Mouse (Mus musculus) testis, postnatal 10 days (tissue): ENCODE data around the gene Cops7a.

Experiments used
- DNase-seq: peaks from one replicate; pipeline ENCODE4 v3.0.0; 2021; ENCODE audit warnings: low spot score

Cops7a gene

DNA sequence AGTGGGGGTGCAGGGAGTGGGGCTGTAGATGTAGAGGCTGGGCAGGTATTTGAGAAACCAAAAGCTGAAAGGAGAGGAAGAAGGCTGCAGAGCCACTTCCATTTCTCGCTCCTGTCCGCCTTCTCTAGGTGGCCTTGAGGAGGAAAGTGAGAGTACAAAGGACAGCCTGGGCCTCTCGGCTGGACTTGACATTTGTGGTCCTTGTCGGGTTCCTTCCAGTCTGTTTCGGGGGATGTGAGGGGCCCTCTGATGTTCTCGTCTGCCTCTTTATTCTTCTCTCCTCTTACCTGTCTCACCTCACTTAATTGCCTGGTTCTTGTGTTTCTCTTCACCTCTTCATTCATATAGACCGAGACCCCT, 47.0 kb downstream of the Cops7a start:
- no peak for DNase-seq

GRCm38 (mm10) chr6:124917518-124918330, 47.6 kb downstream of the Cops7a start:
- DNase-seq, result peak; percentile 92

DNA sequence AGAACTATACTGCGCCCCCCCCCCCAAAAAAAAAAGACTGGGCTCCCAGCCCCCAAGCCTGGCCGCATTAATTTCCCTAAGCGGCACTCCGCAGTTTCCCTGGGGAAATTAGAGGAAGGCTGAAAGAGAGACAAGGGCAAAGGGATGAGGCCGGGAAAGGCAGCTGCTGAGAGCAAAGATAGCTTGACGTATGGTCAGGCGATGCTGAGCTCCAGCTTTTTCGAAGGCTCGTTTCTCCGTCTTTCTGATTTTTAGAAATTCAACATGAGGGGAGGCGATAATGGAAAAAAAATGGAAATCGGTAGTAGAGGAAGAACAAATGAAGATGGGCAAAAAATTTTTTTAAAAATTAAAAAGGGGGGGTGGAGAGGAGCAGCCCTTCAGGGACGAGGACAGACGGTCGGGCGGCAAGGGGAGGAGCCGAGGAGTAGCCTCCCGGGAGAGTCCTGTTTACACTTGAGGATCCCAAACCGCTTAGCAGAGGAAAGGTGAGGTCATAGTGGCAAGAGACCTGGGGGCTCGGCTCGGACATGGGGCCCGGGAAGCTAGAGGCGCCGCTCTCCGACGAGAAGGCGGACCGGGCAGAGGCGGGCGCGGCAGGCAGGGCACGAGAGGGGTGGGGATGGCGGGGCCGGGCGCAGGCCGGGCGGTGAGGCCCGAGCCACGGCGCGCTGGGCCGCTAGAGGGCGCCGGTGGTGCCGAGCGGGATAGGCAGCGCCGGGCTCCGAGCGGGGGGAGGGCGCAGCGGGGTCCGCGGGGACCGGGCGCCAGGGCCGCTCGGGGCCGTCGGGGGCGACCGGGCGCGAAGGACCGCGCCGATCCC, 48.4 kb downstream of the Cops7a start:
- peak; percentile 98 for DNase-seq

GRCm38 (mm10) chr6:124915942-124916694, 49.2 kb downstream of the Cops7a start:
- no peak for DNase-seq

DNA sequence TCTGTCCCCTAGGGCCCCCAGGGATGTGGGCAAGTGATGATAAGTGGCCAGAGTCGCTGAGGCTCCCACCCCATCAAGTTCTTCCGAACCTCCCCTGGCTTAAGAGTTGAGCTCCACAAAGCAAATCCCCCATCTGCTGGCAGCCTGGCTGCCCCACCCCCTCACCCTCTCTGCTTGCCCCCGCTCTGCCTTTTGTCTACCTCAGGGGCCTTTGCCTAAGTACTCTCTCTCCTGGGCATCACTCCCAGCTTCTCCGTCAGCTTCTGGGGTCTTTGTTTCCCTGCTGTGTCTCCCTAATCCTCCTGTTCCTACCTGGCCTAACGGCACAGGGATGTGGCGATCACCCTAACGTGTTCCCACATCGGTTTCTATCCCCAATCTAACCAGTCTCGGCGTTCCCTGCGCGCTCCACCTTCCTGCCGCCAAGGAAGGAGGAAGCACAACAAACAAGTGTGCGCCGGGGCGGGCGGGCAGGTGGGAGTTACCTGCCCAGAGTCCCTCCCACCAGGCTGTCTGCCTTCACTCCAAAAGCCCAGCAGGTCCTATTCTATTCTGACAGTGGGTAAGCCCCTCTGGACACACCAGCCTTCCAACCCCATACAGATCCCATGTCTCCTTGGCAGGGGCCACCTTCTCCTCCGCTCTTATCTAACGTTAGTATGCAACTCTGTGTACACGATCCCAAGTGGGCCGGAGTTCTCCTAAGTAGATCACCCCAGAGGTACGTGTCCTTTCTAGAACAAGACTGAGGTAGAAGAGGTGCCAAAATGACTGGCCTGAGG, 50.0 kb downstream of the Cops7a start:
- DNase-seq, result no peak

DNA sequence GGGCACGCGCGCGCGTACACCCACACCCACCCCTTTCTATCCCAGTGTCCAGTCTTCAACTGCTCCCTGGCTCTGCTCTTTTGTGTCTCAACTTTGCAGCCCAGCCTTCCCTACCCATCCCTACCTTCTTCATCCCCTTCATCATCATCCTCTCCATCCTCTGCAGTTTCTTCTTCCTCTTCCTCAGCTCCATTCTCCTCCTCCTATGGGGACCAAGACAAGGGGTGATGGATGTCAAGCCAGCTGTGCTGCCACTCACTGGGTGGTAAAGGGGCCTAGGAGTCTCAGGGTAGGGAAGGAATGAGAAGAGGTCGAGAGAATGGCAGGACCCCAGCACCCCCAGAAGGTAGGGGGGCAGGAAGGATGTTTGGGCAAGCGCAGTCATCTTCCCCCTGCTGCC, 50.8 kb downstream of the Cops7a start:
- no peak for DNase-seq

GRCm38 (mm10) chr6:124913721-124914285, 51.5 kb downstream of the Cops7a start:
- no peak for DNase-seq

GRCm38 (mm10) chr6:124913214-124913613, 52.1 kb downstream of the Cops7a start:
- DNase-seq, result no peak

GRCm38 (mm10) chr6:124911533-124912218, 53.7 kb downstream of the Cops7a start, which contains the start of gene Lag3:
TSS of gene Lag3 (minus strand) at chr6:124911705.
- no peak for DNase-seq

DNA sequence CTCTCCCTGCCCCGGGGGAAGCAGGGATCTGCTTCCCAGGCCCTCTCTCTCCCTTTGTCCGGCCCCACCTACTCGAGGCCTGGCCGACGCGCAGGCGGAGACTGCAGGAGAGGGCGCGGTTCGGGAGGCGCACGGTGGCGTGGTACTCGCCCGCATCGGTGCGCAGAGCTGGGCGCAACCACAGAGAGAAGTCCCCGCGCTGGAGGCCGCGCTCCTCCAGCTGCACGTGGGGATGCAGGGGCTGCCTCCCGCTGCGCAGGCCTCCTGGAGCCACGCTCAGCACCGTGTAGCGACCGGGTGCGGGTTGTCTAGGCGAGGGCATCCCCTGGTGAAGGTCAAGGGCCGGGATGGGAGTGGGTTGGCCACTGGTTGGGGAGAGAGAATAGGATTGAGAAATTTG, 55.3 kb downstream of the Cops7a start:
- no peak for DNase-seq
